Mouse (Mus musculus) embryonic facial prominence, embryonic 15.5 days (tissue): ENCODE measurements around the gene Ky. TPM values are rescaled to one million over a fixed set of nuclear protein-coding genes. Genes with fewer than 3 reads are reported as not detected.

ENCODE experiments used
- ATAC-seq: fragments of 200-750 bp; cut with Nextera tagmentation; 2 replicates; pipeline ENCODE4 v1.8.0; 2017; ENCODE audit warnings: low read depth, moderate TSS enrichment; ENCODE audit not compliant: insufficient number of reproducible peaks, low FRiP score, low TSS enrichment
- H3K27ac ChIP-seq: fragments of 300-500 bp; sonication (generic); replicated peaks from 2 replicates; pipeline ENCODE4 v1.5.1; 2015; ENCODE audit warnings: mild to moderate bottlenecking, inconsistent platforms
- H3K27me3 ChIP-seq: fragments of 300-500 bp; sonication (generic); 2 replicates; pipeline ENCODE4 v1.6.1; 2015; ENCODE audit warnings: inconsistent platforms
- H3K36me3 ChIP-seq: fragments of 300-500 bp; sonication (generic); 2 replicates; pipeline ENCODE4 v1.6.1; 2015; ENCODE audit warnings: mild to moderate bottlenecking, inconsistent platforms
- H3K4me1 ChIP-seq: fragments of 300-500 bp; sonication (generic); 2 replicates; pipeline ENCODE4 v1.6.1; 2015; ENCODE audit warnings: inconsistent platforms
- H3K4me2 ChIP-seq: fragments of 300-500 bp; sonication (generic); replicated peaks from 2 replicates; pipeline ENCODE4 v1.6.1; 2015; ENCODE audit warnings: mild to moderate bottlenecking, inconsistent platforms
- H3K4me3 ChIP-seq: fragments of 300-500 bp; sonication (generic); replicated peaks from 2 replicates; pipeline ENCODE4 v1.5.1; 2015; ENCODE audit warnings: mild to moderate bottlenecking, inconsistent platforms
- H3K9ac ChIP-seq: fragments of 300-500 bp; sonication (generic); 2 replicates; pipeline ENCODE4 v1.6.1; 2015; ENCODE audit warnings: inconsistent platforms
- H3K9me3 ChIP-seq: fragments of 300-500 bp; sonication (generic); replicated peaks from 2 replicates; pipeline ENCODE4 v1.6.1; 2016; ENCODE audit warnings: inconsistent platforms
- WGBS: fragments of 180-500 bp; shearing (Covaris S2); methylation state at CpG from one replicate; pipeline ENCODE4 v1.1.7; 2015; 5-methylcytosine and 5-hydroxymethylcytosine counted together
- polyA plus RNA-seq: library from polyadenylated mRNA; unstranded; fragments of >200 nt; fragmentation: Nextera tagmentation; extraction: Ambion mirVana; gene quantifications from 2 replicates; pipeline ENCODE4 v1.2.1, GENCODE M21; 2015

The Ky gene
- polyA plus RNA-seq, 1 experiment from 2014 or later: 0.68 TPM

DNA sequence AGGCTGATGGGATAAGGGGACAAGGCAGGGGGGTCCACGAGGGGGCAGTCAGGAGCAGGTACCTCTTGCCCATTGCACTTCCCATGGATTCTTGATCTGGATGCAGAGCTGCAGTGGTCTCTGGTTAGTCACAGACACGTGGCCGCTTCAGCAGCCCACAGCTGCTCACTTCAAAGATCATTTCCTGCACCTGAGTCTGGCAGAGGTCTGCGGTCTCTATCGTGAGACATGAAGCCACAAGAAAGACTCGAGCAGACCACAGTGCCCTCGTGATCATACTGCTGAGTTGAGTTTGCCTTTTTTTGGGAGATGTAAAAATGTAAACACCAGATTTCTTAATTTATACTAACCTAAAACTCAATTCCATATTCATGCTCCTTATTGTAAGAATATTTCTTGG, 34.1 kb downstream of the Ky start:
- H3K27me3 ChIP-seq: 0 out of 2 replicates have a peak, but pooled peaks cover 6% of the 10 kb centered on the region
- no peak for ATAC-seq
- WGBS: 53% methylated on average over 7 of the region's 7 CpGs

DNA sequence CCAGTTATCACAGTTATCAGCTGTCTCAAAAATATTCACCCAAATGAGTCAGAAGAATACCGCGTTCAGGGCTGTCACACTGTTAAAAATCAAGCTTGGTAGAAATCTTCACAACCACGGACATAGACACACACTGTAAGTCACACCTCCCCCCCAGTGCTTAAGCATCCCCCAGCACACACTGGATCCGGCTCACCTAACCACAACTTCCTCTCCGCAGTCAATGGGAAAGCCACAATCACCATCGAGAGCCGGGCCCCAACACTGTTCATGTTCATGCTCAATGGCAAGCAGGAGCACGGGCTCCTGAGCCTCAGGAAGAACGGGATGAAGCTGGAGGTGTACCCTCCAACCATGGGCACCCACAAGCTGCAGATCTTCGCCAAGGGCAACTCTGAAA, 36.1 kb downstream of the Ky start:
- H3K9me3 ChIP-seq: no peaks in the 10 kb centered on the region
- peaks cover 19% of the 10 kb centered on the region for H3K27me3 ChIP-seq
- no peak overlapping the region for H3K27ac ChIP-seq
- H3K9ac ChIP-seq: no peak overlapping the region
- H3K4me3 ChIP-seq: no peak overlapping the region
- 71% methylated on average over 10 of the region's 10 CpGs for WGBS
- no peak for ATAC-seq
- no peaks in the 10 kb centered on the region for H3K36me3 ChIP-seq
- H3K4me2 ChIP-seq: no peak overlapping the region
- H3K4me1 ChIP-seq: peaks cover 16% of the 10 kb centered on the region

More for the DNA sequence above, 34.1 kb downstream of the Ky start:
- H3K4me1 ChIP-seq: peaks cover 6% of the 10 kb centered on the region
- H3K27ac ChIP-seq: no peak overlapping the region
- H3K36me3 ChIP-seq: no peaks in the 10 kb centered on the region
- H3K9me3 ChIP-seq: no peaks in the 10 kb centered on the region
- H3K4me3 ChIP-seq: no peak overlapping the region
- H3K4me2 ChIP-seq: no peak overlapping the region
- H3K9ac ChIP-seq: no peak overlapping the region

DNA sequence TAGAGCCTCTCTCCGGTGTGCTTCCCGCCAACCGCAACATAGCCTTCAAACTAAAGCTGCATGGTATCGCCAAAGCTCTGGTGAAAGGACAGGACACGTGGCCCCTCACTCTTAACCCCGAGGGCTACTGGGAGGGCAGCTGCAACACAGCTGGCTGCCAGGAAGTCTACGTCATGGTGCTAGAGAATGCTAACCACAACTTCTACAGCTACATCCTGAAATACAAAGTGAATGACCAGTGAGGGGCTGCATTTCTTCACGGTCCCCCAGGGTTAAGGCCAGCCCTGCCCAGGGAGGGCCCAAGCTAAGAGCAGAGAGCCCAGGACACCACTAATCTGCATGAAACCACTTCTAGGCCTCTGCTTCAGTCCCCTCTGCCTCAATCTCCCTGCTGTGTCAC, 37.0 kb downstream of the Ky start:
- Histone ChIP-seq H3K27ac (no peak overlapping the region), H3K9me3 (no peaks in the 10 kb centered on the region), H3K4me3 (no peak overlapping the region), H3K9ac (no peak overlapping the region), H3K4me2 (no peak overlapping the region), H3K36me3 (no peaks in the 10 kb centered on the region), H3K4me1 (peaks cover 16% of the 10 kb centered on the region), H3K27me3 (peaks cover 27% of the 10 kb centered on the region)
- no peak for ATAC-seq
- 64% methylated on average over 8 of the region's 8 CpGs for WGBS

DNA sequence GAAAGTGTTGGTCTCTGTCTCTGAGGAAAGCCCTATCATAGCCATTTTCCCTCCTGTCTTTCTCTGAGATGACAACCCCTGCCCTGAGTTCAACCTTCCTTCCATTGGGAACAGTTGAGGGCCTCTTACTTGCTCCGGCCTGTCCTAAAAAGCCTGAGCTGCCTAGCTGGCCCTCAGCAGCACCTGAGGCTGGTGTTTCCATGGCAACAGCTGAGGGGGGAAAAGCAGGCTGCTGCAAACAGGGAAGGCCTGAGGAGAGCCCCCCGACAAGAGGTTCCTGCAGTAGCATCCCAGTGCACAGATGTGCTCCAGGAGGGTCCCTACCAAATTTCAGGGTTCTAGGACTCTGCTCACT, 38.2 kb downstream of the Ky start:
- no peak for ATAC-seq
- Histone ChIP-seq H3K9me3 (no peaks in the 10 kb centered on the region), H3K4me2 (no peak overlapping the region), H3K9ac (no peak overlapping the region), H3K4me3 (no peak overlapping the region), H3K27ac (no peak overlapping the region), H3K36me3 (no peaks in the 10 kb centered on the region), H3K4me1 (peaks cover 16% of the 10 kb centered on the region), H3K27me3 (peaks cover 34% of the 10 kb centered on the region)
- 60% methylated on average over 2 of the region's 2 CpGs for WGBS

DNA sequence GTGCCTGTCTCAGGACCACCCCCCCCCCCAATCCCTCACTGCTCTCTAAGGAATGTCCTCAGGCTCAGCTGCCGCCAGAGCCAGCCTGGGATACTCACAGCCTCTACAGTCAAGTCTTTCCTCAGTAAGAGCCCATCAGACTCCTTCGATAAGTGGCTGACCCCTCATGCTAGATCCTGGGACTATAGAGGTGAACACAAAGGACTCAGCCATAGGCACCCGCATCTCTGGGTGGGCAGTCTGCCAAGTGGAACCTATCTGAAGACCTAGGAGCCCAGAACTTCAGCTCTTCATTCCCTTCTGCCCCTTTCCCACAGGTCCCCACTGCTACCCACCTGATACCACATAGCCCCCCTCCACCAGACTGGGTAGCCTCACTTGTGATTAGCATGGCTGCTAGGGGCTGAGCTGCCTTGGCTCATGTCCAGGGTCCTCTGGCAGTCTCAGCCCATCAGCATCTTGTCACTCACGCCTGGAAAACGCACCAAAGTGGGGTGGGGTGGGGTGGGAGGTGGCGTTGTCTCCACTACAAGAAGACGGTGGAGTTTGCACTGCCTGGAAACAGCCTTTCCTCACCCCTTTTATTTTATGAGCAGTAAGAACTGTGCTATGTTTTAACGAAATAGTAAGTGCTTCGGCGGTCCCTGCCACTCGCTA, 38.7 kb downstream of the Ky start:
- H3K9ac ChIP-seq: no peak overlapping the region
- peak overlapping the region; percentile 62 for H3K4me2 ChIP-seq
- no peaks in the 10 kb centered on the region for H3K36me3 ChIP-seq
- peak overlapping the region; percentile 37 for H3K4me3 ChIP-seq
- WGBS: 14% methylated on average over 11 of the region's 11 CpGs
- H3K4me1 ChIP-seq: peaks cover 16% of the 10 kb centered on the region
- peaks cover 34% of the 10 kb centered on the region for H3K27me3 ChIP-seq
- ATAC-seq: peak; percentile 35; the same call in 1 of the 2 replicates
- no peak overlapping the region for H3K27ac ChIP-seq
- H3K9me3 ChIP-seq: no peaks in the 10 kb centered on the region

DNA sequence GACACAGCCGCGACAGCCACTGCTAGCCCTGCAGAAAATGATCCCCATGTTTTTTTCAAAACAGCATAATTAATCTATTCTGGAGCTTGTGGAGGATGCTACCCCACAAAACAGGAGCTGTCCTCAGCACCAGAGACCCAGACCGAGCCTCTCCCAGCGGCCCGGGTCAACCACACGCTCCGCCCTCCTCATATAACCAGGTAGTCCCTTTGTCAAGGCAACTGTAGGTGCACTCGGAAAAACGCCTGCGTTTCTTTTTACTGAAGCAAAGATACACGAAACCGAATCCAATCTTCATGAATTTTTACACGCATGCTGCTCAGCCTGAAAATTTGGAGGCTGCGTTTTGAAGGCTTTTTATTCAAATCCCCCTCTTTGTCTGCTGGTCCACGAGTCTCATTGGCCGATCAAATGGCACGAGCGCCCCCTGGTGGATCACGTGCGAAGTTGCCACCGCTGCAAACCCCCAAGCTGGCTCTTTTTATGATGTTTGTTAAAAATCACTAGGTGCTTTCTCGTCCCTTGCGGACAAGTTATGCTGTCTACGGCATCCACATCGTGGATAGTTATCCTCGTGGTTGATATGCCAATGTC, 39.3 kb downstream of the Ky start:
- 0 out of 2 replicates have a peak, but pooled peaks have one; percentile 2 for ATAC-seq
- H3K9ac ChIP-seq: no peak overlapping the region

DNA sequence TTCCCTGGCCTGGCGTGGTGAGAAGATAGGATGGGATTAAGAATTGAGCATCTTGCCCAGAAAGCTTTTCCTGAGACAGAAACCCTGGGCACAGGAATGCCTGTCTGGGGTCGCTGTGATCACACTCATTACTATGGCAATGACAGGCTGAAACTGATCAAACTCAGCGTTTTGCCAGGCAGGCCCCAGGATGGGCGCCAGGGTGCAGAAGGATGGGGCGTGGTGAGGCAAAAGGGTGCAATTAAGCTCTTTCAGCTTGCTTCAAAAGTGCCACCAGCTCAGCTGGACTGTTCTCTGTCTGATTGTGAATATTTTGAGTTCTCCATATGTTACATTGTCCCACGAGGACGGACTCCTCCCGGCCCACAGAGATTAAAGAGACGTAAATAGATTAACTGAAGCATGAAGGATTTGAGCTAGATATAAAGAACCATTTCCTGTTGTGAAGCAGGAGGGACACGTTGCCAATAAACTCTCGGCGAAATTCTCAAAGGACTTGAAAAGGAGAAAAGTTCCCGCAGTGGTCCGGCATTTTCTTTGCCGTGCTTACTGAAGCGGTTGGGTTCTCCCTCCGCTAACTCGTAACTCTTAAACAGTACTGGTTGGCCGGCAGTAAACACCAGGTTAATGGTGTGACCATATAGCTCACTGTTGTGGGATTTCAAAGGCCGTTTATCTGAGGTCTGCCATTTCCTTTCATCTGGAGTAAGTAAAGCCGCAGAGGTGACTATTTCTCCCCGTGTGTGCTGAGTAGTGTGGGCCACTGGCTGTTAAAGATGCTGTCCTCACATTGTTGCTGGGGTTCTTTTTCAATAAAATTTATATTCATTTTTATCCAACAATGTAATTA, 40.1 kb downstream of the Ky start:
- H3K27ac ChIP-seq: no peak overlapping the region
- no peaks in the 10 kb centered on the region for H3K9me3 ChIP-seq
- no peaks in the 10 kb centered on the region for H3K36me3 ChIP-seq
- WGBS: 36% methylated on average over 22 of the region's 22 CpGs
- no peak overlapping the region for H3K9ac ChIP-seq
- H3K27me3 ChIP-seq: peaks cover 34% of the 10 kb centered on the region
- H3K4me3 ChIP-seq: 0 out of 2 replicates have a peak overlapping the region, but pooled peaks have one; percentile 37
- peaks cover 16% of the 10 kb centered on the region for H3K4me1 ChIP-seq
- peak overlapping the region; percentile 62 for H3K4me2 ChIP-seq
- no peak for ATAC-seq

More for the DNA sequence above, 39.3 kb downstream of the Ky start:
- H3K4me2 ChIP-seq: peak overlapping the region; percentile 62
- no peak overlapping the region for H3K27ac ChIP-seq
- under 1% methylated on average over 26 of the region's 26 CpGs for WGBS
- H3K4me1 ChIP-seq: peaks cover 16% of the 10 kb centered on the region
- H3K27me3 ChIP-seq: peaks cover 34% of the 10 kb centered on the region
- H3K4me3 ChIP-seq: peak overlapping the region; percentile 37
- no peaks in the 10 kb centered on the region for H3K36me3 ChIP-seq
- H3K9me3 ChIP-seq: no peaks in the 10 kb centered on the region

DNA sequence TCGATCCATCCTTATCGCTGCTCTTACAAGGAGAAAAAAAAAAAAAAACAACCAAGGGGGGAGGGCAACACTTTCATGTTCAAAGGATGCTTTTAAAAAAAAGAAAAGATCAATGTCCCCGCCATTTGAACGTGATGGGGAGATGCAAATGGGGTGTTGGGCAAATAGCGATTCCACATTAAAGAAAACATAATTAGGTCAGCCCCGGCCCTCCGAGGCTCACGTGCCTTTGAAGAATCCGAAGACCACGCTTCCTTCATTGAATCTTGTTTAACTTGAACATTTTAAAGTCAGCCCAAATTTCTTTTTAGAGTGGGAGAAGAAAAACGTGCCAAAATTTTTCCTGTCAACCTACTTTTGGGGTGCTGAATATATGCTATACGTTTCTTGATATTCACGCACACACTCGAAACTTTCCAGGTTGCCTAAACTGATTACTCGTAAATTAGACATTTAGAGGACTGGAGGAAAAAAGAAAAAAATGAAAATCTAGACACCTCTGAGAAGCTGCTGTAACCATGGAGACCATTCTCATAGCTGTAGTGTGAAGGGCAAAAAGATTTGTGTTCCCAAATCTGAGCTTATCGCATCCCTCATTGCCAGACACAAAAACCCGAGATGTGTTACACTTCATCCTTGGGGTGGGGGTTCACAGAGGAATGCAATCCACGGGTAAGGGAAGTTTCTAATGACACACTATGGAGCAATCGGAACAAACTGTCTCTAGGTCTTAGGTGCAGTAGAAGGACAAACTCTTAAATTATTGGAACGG, 40.9 kb downstream of the Ky start:
- 60% methylated on average over 20 of the region's 20 CpGs for WGBS
- Histone ChIP-seq H3K4me3 (no peak overlapping the region), H3K9me3 (no peaks in the 10 kb centered on the region), H3K9ac (no peak overlapping the region), H3K27me3 (peaks cover 34% of the 10 kb centered on the region), H3K36me3 (no peaks in the 10 kb centered on the region), H3K4me1 (peaks cover 16% of the 10 kb centered on the region), H3K27ac (no peak overlapping the region), H3K4me2 (no peak overlapping the region)
- ATAC-seq: no peak

DNA sequence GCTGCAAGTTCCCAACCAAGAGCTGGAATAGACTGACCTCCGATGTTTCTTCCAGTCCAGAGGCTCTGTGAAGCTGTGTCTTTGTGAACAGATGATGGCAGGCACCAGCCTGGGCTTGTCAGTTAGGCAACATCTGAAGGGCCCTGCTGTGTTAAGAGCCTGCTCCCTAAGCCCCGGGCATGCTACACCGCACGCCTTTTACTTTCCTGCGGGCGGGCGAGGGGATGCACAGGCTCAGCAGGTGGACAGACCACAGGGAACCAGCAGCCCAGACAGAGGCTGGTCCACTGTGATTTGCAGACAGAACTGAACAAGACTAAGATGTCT, 41.4 kb downstream of the Ky start:
- Histone ChIP-seq H3K9me3 (no peaks in the 10 kb centered on the region), H3K4me3 (no peak overlapping the region), H3K4me1 (peaks cover 16% of the 10 kb centered on the region), H3K9ac (no peak overlapping the region), H3K4me2 (no peak overlapping the region), H3K27ac (no peak overlapping the region), H3K36me3 (no peaks in the 10 kb centered on the region), H3K27me3 (peaks cover 34% of the 10 kb centered on the region)
- 34% methylated on average over 7 of the region's 7 CpGs for WGBS
- ATAC-seq: no peak

DNA sequence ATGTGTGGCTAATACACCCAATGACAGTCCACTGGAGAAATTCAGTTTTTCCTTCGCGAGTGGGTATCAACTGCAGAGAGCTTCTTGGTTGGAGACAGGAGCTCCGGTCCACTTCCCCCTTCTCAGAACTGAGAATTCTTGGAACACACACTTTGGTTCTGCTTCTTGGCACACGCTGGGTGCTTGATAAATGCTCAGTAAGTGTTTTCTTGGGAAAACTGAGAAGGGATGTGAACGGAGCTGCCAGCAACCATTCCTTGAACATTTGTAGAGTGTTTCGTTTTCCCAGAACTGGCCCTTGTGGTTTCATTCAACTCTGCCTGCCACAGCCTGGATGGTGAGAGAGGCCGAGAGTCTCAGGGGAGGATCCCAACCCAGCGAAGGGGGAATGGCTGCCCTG, 43.7 kb downstream of the Ky start:
- no peak for ATAC-seq
- Histone ChIP-seq H3K4me3 (no peak overlapping the region), H3K9ac (no peak overlapping the region), H3K27me3 (peaks cover 28% of the 10 kb centered on the region), H3K4me1 (peaks cover 15% of the 10 kb centered on the region), H3K4me2 (no peak overlapping the region), H3K27ac (no peak overlapping the region), H3K36me3 (no peaks in the 10 kb centered on the region), H3K9me3 (no peaks in the 10 kb centered on the region)
- 70% methylated on average over 8 of the region's 8 CpGs for WGBS

DNA sequence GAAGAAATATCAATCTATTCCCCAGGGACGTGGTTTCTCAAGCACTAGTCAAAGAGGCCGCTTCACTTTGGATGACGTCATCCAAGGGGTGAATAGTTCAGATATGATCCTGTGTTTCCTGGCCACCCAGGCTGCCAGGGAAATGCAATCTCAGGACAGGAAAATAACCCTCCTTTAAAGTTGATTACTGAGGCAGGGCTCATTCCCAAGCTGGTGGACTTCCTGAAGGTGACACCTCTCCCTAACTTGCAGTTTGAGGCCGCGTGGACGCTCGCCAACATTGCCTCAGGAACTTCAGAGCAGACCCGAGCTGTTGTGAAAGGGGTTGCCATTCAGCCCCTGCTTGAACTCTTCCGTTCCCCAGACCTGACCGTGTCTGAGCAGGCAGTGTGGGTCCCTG, 46.2 kb downstream of the Ky start:
- no peaks in the 10 kb centered on the region for H3K9me3 ChIP-seq
- H3K4me2 ChIP-seq: no peak overlapping the region
- H3K27ac ChIP-seq: no peak overlapping the region
- peaks cover 15% of the 10 kb centered on the region for H3K27me3 ChIP-seq
- ATAC-seq: no peak
- H3K4me3 ChIP-seq: no peak overlapping the region
- WGBS: 49% methylated on average over 10 of the region's 10 CpGs
- no peaks in the 10 kb centered on the region for H3K36me3 ChIP-seq
- H3K9ac ChIP-seq: no peak overlapping the region
- H3K4me1 ChIP-seq: no peaks in the 10 kb centered on the region
